Mouse (Mus musculus): ENCODE results near the gene Slc24a4.

Slc24a4 gene

GRCm38 (mm10) chr12:102287904-102288602 lies 159.5 kb downstream of the Slc24a4 start:
- DNase-seq: no peak

- no peak for DNase-seq
Measured at GRCm38 (mm10) chr12:102288846-102289245, 160.3 kb downstream of the Slc24a4 start.

- DNase-seq: no peak
Measured at GRCm38 (mm10) chr12:102289568-102289967, 161.0 kb downstream of the Slc24a4 start.

GRCm38 (mm10) chr12:102290662-102291061 lies 162.1 kb downstream of the Slc24a4 start:
- DNase-seq: no peak

GRCm38 (mm10) chr12:102291686-102292085 lies 163.2 kb downstream of the Slc24a4 start:
- peak; percentile 72 for DNase-seq

GRCm38 (mm10) chr12:102292501-102293215 lies 164.1 kb downstream of the Slc24a4 start:
- DNase-seq: peak; percentile 54

DNA sequence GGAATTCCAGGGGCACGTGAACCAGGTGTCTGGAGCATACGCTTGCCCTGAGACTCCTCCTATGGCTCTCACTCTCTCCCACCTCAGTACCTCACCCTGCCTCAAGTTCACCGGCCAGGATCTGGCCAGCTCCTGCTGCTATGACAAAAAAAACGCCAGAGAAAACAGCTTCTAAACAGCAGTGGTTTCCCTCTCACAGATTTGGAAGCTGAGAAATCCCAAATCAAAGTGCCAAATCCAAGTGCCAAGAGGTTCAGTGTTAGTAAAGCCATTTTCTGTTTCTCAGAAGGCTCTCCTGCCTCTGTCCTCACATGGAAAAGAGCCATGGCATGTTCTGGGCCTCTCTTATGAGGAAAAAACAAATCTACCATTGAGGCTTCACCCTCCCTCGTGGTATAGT lies 166.1 kb downstream of the Slc24a4 start:
- DNase-seq: no peak

DNA sequence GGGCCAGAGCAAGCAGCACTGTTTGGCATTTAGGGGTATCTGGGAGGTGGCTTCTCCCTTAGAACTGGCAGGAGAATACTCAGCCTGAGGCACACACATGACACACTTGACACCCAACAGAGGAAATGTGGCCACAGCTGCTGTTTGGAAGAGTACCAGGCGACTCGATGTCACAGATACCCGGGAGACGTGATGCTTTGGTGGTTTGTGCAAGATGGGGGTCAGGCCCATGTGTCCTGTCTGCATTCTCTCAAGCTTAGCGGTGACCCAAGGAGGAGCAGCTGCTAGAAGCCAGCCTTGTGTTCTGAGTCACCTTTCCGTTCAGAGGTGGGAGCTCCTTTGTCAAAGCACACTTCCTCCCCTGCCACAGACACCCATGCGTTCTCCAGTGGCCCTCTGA lies 166.7 kb downstream of the Slc24a4 start:
- DNase-seq: peak; percentile 59

DNA sequence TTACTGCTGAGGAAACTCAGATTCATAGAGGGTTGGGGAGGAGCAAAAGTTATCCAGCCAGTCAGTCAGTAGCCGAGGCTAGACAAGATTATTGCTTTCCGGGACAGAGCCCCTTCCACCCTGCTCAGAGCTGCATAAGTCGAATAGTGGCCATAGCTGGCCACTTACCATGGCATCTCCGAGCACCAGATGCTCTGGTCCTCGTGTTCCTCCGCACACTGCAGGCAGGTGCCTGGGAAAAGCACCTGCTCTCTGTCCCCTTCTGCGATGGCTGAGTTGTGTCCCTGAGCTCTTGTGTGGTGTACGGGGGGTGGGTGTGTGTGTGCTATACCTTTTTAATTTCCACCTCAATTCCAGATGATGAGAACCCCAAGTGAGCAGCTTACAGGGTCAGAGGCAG lies 167.1 kb downstream of the Slc24a4 start:
- no peak for DNase-seq

DNA sequence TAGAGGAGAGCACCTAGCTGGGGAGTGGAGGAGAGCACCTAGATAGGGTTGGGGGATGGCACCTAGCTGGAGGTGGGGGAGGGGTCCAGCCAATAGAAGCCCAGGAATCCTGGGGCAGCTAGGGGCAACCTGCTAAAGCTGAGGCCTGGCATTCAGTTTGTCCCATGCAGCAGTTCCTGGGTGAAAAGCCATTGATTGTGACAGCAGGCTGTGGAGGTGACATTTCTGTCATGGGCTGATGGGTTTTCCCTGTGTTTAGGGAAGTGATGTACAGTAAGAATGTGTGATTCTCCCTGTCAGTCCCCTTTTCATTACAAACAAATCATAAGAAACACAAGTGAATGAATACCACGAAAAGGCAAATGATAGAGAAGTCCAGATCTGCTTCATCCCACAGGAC lies 167.8 kb downstream of the Slc24a4 start:
- no peak for DNase-seq

DNA sequence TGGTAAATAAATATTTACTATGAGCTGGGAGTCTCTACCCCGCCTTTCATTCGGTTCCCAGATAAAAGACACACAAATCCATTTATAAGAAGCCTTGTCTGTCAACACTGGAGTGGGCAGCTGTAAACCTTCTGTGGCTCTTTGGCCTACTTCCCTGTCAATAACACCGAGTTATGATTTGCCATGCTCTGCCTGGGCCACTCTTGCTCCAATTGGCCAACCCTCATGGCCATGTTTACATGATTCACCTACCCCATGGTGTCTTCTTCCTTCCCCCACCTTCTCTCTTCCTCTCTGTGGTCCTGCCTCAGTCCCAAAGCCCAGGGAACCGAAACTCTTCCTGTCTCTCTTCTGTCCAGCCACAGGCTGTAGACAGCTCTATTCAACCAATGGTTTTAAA lies 168.4 kb downstream of the Slc24a4 start:
- no peak for DNase-seq

DNA sequence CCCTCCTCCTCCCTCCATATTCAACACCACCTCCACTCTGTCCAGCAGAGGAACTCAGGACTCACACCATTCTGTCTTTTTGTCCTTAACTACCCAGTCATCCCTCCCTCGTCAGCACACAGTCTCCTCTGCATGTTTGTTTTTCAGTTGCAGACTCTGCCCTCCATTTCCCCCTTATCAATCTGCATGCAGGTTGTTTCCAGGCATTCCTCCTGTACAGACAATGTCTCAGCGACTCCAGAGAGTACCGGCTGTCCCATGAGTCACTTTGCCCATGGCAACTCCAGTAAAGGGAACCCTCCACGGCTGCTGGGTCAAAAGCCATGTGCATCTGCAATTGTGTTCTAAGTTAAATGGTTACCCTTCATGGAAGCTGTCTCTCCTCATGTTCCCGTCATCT lies 170.7 kb downstream of the Slc24a4 start:
- DNase-seq: no peak

- no peak for DNase-seq
Measured at GRCm38 (mm10) chr12:102301585-102301984, 173.1 kb downstream of the Slc24a4 start.

DNA sequence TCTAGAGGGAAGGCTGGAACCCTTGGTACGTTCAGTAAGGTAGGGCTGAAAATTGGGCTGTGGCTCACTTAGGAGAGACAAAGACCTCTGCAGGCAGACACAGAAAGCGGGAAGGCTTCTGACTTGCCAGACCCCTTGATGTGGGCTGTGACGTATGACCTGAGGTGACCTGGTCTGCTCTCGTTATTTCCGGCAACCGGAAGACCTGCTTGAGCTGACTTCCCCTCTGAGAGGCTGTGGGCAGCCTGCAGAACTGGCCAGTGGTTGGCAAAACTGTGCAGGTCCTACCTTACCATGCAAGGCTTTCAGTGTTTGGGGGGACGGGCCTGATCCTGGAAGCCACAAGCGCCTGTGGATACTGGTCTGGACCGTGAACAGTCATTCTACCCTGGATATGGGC lies 173.8 kb downstream of the Slc24a4 start:
- DNase-seq: no peak

DNA sequence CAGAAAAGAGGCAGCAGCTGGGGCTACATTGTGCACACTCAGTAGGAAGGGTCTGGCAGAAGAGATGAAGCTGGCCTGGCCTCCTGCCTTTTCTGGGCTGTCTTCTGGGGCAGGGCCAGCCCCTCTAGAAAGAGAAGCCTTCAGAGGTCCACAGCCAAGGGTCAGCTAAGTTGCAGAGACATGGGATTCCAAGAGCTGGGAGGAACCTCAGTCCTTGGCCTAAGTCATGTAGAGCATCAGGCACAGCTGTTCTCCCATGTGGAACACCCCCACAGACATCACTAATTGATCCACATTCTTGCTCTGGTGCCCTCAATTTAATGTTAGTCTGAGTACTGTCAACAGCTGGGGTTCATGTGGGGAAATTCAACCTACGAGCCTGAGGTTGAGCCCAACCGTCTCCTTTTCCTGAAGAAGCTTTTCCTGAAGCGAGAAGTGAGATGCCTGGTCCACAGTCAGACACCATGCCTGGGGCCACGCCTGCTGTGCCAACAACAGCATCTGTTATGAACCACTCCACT lies 174.4 kb downstream of the Slc24a4 start:
- no peak for DNase-seq

DNA sequence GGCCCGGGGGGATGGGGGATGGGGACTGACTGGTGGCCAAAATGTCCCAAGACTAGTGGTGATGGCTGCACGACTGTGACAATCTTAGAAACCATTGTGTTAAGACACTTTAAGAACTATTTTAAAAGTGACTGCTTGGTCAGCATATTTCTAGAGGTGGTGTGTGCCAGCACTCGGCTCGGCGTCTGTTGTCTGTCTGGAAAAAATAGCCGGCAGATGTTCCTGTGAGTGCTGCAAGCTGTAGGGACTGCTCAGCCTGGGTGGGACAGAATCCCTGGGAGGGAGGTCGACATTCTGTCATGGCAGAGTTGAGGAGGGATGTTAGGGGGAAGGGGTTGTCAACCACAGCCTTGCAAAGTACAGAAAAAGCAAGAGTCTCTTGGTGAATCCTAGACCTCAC lies 175.3 kb downstream of the Slc24a4 start:
- no peak for DNase-seq

GRCm38 (mm10) chr12:102305069-102305836 lies 176.7 kb downstream of the Slc24a4 start:
- no peak for DNase-seq

DNA sequence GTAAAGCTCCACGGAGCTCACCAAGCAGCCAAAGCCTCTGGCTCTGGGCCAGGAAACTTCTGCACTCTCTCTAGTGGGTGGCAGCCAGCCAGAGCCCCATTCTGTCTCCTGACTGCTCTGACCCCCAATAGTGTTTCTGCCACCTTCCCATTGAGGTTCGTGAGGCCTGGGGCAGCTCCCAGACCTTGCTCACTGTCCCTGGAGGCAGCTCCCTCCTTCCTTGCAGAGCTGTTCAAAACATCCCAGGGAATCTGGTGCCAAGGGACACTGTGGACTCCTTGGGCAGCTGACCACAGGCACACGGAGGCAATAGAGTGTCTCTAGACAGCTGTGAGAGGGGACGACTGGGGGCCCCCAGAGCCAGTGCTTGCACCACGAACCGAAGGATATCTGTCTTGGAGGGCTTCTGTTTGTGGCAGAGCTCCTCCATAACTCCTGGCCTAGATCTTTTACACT lies 179.5 kb downstream of the Slc24a4 start:
- DNase-seq: peak; percentile 51

DNA sequence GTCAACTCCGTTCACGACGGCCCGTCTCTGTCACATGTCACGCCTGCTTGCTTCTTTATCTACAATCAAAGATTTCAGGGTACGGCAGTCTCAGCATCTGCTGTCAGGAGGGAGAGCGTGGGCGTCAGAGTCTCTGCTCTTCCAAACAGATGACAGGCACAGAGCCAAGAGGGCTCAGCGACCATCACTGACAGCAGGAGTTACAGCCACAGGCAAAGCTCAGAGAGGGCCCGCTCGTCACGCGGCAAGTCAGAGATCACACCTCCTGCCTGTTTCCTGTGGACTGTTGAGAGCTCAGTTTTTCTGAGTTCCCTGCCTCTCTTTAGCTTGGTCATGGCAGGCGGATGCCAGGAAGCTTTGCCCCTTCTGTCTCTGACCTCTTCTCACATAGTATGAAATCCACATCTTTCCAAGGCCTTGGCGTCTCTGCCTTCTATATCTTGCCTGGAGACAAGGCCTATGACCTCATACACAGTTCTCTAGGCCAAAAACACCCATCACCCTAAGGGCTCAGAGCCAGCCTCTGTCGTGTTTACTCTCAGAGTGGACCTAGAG lies 180.0 kb downstream of the Slc24a4 start:
- peak; percentile 76 for DNase-seq

DNA sequence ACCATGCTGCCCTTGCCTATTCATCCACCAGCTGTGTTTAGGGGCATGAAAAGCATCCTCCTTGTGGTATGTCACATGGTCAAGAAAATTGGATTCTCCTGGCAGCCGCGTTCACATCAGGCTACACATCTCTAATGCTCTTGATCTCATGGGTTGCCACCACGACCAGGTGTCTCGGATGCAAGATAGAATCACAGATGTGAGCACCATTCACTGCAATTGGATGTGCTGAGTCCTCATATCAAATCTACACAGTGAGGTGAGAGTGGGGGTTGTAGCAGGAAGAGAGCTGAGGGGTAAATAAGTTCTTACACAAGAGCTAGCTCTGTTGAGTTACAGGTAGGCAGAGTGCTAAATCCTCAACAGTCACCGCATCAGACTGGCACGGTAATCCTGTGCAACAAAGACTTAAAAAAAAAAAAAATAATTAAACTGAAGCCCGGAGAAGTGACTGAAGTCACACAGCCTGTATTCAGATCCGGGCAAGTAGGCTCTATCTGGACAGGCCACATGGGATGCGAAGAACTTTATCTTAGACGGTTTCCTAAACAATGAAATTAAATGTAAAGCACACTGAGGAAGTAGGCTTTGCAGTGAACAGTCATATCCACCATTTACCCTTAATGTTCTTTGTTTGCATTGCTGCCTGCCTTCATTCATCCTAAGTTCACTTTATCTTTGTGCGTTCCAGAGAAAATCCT lies 180.7 kb downstream of the Slc24a4 start:
- DNase-seq: no peak

DNA sequence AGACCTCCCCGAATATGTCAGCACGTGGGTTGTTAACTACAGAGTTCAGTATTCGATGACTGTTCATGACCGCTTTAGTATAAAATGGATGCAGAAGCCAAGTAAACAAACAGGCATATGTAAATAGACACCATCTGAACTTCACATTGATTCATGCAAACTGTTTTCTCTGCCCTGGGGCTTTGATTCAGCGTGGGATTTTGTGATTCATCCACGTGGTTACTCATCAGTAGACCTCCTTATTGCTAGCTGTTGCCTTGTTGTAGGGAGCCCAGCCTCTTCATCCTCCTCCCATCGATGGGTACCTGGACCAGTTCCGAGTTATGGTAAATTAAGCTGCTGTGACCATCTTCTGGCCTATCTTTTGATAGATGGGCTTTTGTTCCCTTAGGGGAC lies 181.3 kb downstream of the Slc24a4 start:
- DNase-seq: no peak

DNA sequence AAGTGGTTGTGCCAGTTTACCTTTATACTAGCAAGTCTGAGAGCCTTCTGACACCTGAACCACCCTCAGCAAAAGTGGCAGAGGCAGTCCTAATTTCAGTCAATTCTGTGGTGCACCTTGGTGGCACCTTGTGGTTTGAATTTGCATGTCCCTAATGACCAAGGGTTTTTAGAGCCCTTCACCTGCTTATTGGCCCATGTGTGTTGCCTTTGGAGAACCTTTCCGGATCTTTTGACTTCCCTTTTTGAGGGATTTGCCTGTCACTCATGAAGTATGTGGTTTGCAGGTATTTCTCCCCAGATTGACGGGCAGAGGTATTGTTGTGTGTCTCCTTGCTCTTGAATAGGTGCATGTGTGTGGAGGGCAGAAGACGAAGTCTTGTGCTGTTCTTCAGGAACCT lies 181.7 kb downstream of the Slc24a4 start:
- no peak for DNase-seq

DNA sequence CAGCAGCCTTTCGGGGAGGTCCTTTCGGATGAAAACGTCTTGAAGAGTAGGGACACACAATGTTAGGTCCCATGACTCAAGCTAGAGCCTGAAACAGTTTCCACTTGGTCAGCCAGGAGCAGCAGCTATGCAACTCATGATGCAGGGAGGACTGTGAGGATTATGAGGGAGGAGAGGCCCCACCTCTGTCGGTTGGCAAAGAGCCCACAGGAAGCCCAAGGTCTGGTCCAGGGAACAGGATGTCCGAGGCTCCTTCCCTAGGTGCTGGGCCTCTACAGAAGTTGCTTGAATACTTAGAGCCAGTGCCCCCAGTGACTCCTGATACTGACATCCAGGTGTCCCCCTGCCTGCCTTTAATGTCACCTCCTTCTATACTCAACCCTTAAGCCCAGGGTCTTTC lies 182.9 kb downstream of the Slc24a4 start:
- DNase-seq: no peak

Measured in thymus, postnatal 4 days (tissue).